Mouse (Mus musculus) B cell, adult 62 days (primary cell): ENCODE data around the gene Usp17lc. TPM values are rescaled to one million over a fixed set of nuclear protein-coding genes. Genes with fewer than 3 reads are reported as not detected.

Source experiments
- total RNA-seq: library from RNA; stranded (reverse); gene quantifications from 4 replicates; pipeline ENCODE4 v1.2.4, GENCODE M21; 2023

Gene Usp17lc
- total RNA-seq = not detected in 4 replicates

DNA sequence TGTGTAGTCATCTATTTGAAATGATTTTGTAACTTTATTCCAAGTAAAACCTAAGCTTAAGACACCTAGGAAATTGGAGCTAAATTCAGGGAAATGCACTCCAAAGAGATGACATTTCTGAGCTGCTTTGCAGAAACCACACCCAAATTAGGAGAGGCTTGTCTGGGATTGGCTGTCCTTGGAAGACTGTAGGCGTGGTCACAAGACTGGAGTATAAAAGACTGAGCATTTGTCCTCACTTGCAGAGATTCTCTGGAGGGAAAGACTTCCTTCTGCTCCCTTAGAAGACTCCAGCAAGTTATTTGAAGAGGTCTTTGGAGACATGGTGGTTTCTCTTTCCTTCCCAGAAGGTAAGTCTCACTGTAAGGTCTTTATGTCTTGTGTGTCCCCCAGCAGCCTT, at the start of gene Usp17lc:
TSS of gene Usp17lc (plus strand) at position 301 of the 400 bp plus-strand sequence.

DNA sequence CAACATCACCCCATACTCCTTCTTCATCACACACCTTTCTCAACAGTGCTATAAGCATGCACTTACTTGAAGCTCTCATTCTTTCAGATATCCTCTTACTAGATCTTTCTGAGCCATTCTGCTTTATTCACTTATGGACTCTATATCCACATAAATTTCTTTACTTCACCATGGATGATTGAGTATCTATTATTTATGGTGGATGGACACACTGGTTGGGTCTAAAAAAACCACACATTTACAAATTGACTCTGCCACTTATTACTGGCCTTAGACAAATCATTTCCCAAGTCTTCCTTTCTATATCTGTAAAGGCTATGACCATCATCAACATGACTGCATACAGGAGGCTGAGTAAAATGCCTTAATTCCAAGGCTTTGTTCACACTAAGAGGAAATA, 28.8 kb upstream of the Usp17lc start, which contains the start of gene Olfr603:
TSS of gene Olfr603 (minus strand) at position 101 of the 400 bp plus-strand sequence.

DNA sequence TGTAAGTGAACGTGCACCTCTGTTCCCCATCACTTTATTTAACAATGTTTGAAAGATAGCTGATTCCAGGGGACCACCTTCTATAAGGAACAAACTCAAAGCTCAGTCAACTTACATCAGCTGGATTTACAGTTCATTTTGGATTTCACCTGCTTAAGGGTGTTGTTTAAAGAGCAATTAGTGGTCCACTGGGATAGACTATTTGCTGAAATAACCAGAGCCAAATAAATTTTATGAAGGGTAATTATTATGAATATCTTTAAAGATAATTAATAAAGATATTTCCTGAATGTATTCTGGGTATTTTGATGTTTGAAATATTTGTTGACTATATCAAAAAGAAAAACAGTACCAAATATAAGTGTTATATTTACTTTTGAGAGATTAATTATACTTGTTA, 30.5 kb downstream of the Usp17lc start, which contains the start of gene Olfr605:
TSS of gene Olfr605 (minus strand) at position 101 of the 400 bp plus-strand sequence.

GRCm38 (mm10) chr7:103448746-103449145, 33.9 kb downstream of the Usp17lc start, which contains the start of gene Olfr606:
Olfr606 (plus strand) TSS chr7:103449046.

Other genes starting within 250 kb of the Usp17lc start
- gene Olfr591, start 236.7 kb upstream of the Usp17lc start, total RNA-seq = not detected in 4 replicates
- gene Olfr592, start 230.3 kb upstream of the Usp17lc start, total RNA-seq = not detected in 4 replicates
- gene Olfr593, start 203.2 kb upstream of the Usp17lc start, total RNA-seq = not detected in 4 replicates
- not detected in 4 replicates for gene Olfr594, start 198.1 kb upstream of the Usp17lc start, total RNA-seq
- not detected in 4 replicates for gene Usp17ld, start 162.6 kb upstream of the Usp17lc start, total RNA-seq
- gene Olfr596, start 109.4 kb upstream of the Usp17lc start, total RNA-seq = not detected in 4 replicates
- not detected in 4 replicates for gene Olfr597, start 98.8 kb upstream of the Usp17lc start, total RNA-seq
- gene Olfr598, start 91.5 kb upstream of the Usp17lc start, total RNA-seq = not detected in 4 replicates
- gene Olfr599, start 79.2 kb upstream of the Usp17lc start, total RNA-seq = not detected in 4 replicates
- gene Olfr600, start 65.4 kb upstream of the Usp17lc start, total RNA-seq = not detected in 4 replicates
- gene Olfr601, start 52.4 kb upstream of the Usp17lc start, total RNA-seq = not detected in 4 replicates
- gene Olfr603, start 28.9 kb upstream of the Usp17lc start, total RNA-seq = not detected in 4 replicates
- gene Olfr605, start 30.4 kb downstream of the Usp17lc start, total RNA-seq = not detected in 4 replicates
- gene Olfr606, start 34.0 kb downstream of the Usp17lc start, total RNA-seq = not detected in 4 replicates
- gene Olfr607, start 49.1 kb downstream of the Usp17lc start, total RNA-seq = not detected in 4 replicates
- gene Olfr608, start 54.8 kb downstream of the Usp17lc start, total RNA-seq = not detected in 4 replicates
- not detected in 4 replicates for gene Olfr609, start 83.0 kb downstream of the Usp17lc start, total RNA-seq
- gene Olfr610, start 97.0 kb downstream of the Usp17lc start, total RNA-seq = not detected in 4 replicates
- gene Olfr611, start 105.8 kb downstream of the Usp17lc start, total RNA-seq = not detected in 4 replicates
- not detected in 4 replicates for gene Olfr612, start 127.6 kb downstream of the Usp17lc start, total RNA-seq
- gene Olfr613, start 133.0 kb downstream of the Usp17lc start, total RNA-seq = not detected in 4 replicates
- gene Olfr615, start 141.0 kb downstream of the Usp17lc start, total RNA-seq = not detected in 4 replicates
- not detected in 4 replicates for gene Olfr616, start 154.1 kb downstream of the Usp17lc start, total RNA-seq
- gene Olfr617, start 158.0 kb downstream of the Usp17lc start, total RNA-seq = not detected in 4 replicates
- gene Olfr618, start 175.0 kb downstream of the Usp17lc start, total RNA-seq = not detected in 4 replicates
- not detected in 4 replicates for gene Olfr619, start 185.5 kb downstream of the Usp17lc start, total RNA-seq
- gene Olfr620, start 197.5 kb downstream of the Usp17lc start, total RNA-seq = not detected in 4 replicates
- gene Olfr622, start 227.6 kb downstream of the Usp17lc start, total RNA-seq = not detected in 4 replicates
- gene Olfr623, start 248.6 kb downstream of the Usp17lc start, total RNA-seq = not detected in 4 replicates